Mouse (Mus musculus): ENCODE measurements around the gene Sumf1. TPM values are rescaled to one million over a fixed set of nuclear protein-coding genes. Genes with fewer than 3 reads are reported as not detected.
A peak's percentile ranks its signal among the peaks of the same experiment; 100 is the strongest.

Gene Sumf1
- polyA plus RNA-seq, 1 experiment from 2014 or later: 24.7 TPM

DNA sequence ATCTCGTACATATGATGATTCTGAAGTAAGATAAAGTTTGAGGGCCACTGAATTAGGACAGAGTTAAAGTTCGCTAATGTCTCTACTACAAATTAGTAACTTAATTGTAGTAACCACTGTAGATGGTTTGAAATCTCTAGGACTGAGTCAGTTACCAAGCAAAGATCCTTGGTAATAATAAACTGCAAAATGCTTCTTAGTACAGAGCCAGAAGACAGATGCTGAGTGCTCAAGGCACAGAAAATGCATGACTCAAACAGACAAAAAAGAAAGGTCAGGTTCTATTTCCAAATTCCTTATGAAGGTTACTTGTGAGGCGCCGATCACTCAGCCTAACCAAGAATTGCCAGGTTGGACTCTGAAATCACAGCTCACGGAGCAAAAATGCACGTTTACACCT lies 67.5 kb downstream of the Sumf1 start:
- Histone ChIP-seq H3K4me1 (no peaks in the 10 kb centered on the region), H3K4me2 (replicated peaks) (no peak overlapping the region), H3K9me3 (replicated peaks) (no peaks in the 10 kb centered on the region), H3K9ac (no peak overlapping the region), H3K36me3 (no peaks in the 10 kb centered on the region), H3K27me3 (no peaks in the 10 kb centered on the region), H3K4me3 (replicated peaks) (no peak overlapping the region), H3K27ac (replicated peaks) (no peak overlapping the region)
- 89% methylated on average over 6 of the region's 6 CpGs for WGBS
- ATAC-seq (ENCODE audit: insufficient number of reproducible peaks, low FRiP score, low TSS enrichment, low read depth): no peak

- Histone ChIP-seq H3K9ac (no peak overlapping the region), H3K27me3 (no peaks in the 10 kb centered on the region), H3K4me3 (replicated peaks) (no peak overlapping the region), H3K9me3 (replicated peaks) (no peaks in the 10 kb centered on the region), H3K36me3 (no peaks in the 10 kb centered on the region), H3K27ac (replicated peaks) (no peak overlapping the region), H3K4me2 (replicated peaks) (no peak overlapping the region), H3K4me1 (no peaks in the 10 kb centered on the region)
- no peak for ATAC-seq (ENCODE audit: insufficient number of reproducible peaks, low FRiP score, low TSS enrichment, low read depth)
- 100% methylated on average over 1 of the region's 1 CpGs for WGBS
Observed at GRCm38 (mm10) chr6:108114971-108115370, 70.4 kb downstream of the Sumf1 start.

- Histone ChIP-seq H3K9me3 (replicated peaks) (no peaks in the 10 kb centered on the region), H3K4me2 (replicated peaks) (no peak overlapping the region)
- ATAC-seq (ENCODE audit: insufficient number of reproducible peaks, low FRiP score, low TSS enrichment, low read depth): no peak
Observed at GRCm38 (mm10) chr6:108111693-108112092, 73.7 kb downstream of the Sumf1 start.

GRCm38 (mm10) chr6:108110336-108110735 lies 75.0 kb downstream of the Sumf1 start:
- Histone ChIP-seq H3K4me1 (no peaks in the 10 kb centered on the region), H3K9me3 (replicated peaks) (no peaks in the 10 kb centered on the region), H3K4me2 (replicated peaks) (no peak overlapping the region), H3K27me3 (no peaks in the 10 kb centered on the region), H3K9ac (no peak overlapping the region), H3K27ac (replicated peaks) (no peak overlapping the region), H3K36me3 (no peaks in the 10 kb centered on the region), H3K4me3 (replicated peaks) (no peak overlapping the region)
- ATAC-seq (ENCODE audit: insufficient number of reproducible peaks, low FRiP score, low TSS enrichment, low read depth): no peak
- 74% methylated on average over 4 of the region's 4 CpGs for WGBS

More at GRCm38 (mm10) chr6:108111693-108112092, 73.7 kb downstream of the Sumf1 start:
- Histone ChIP-seq H3K27ac (replicated peaks) (no peak overlapping the region), H3K9ac (no peak overlapping the region), H3K4me1 (no peaks in the 10 kb centered on the region), H3K4me3 (replicated peaks) (no peak overlapping the region), H3K27me3 (no peaks in the 10 kb centered on the region), H3K36me3 (no peaks in the 10 kb centered on the region)

- Histone ChIP-seq H3K9me3 (replicated peaks) (no peaks in the 10 kb centered on the region), H3K27me3 (no peaks in the 10 kb centered on the region), H3K27ac (replicated peaks) (no peak overlapping the region), H3K4me3 (replicated peaks) (no peak overlapping the region), H3K36me3 (no peaks in the 10 kb centered on the region), H3K4me1 (no peaks in the 10 kb centered on the region), H3K4me2 (replicated peaks) (no peak overlapping the region), H3K9ac (no peak overlapping the region)
- ATAC-seq (ENCODE audit: insufficient number of reproducible peaks, low FRiP score, low TSS enrichment, low read depth): no peak
Observed at GRCm38 (mm10) chr6:108107376-108107775, 78.0 kb downstream of the Sumf1 start.

GRCm38 (mm10) chr6:108101936-108102830 lies 83.2 kb downstream of the Sumf1 start:
- Histone ChIP-seq H3K9ac (no peak overlapping the region), H3K9me3 (replicated peaks) (no peaks in the 10 kb centered on the region), H3K36me3 (no peaks in the 10 kb centered on the region), H3K27ac (replicated peaks) (no peak overlapping the region), H3K4me1 (peaks cover 3% of the 10 kb centered on the region; the same call in 1 of the 2 replicates), H3K27me3 (no peaks in the 10 kb centered on the region), H3K4me3 (replicated peaks) (no peak overlapping the region), H3K4me2 (replicated peaks) (no peak overlapping the region)
- ATAC-seq (ENCODE audit: insufficient number of reproducible peaks, low FRiP score, low TSS enrichment, low read depth): no peak
- 75% methylated on average over 10 of the region's 10 CpGs for WGBS

DNA sequence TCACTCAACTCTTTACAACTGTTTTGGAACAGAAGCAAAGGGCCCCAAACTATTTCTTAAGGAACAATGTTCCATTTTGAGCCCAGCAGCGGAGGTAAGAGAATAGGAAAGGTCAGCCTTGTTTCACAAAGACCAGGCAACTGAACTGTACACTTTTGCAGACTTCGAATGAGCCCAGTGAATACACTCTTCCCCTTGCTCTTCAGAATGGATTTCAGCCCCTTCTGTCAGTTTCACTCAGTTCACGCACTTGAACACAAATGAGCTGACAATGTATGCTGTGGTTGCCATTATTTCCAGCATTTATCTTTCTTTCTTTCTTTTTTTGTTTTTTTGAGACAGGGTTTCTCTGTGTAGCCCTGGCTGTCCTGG lies 86.5 kb downstream of the Sumf1 start:
- Histone ChIP-seq H3K9me3 (replicated peaks) (no peaks in the 10 kb centered on the region), H3K4me2 (replicated peaks) (peak overlapping the region; percentile 22; the same call in 1 of the 2 replicates), H3K4me1 (peaks cover 11% of the 10 kb centered on the region; the same call in 1 of the 2 replicates), H3K4me3 (replicated peaks) (no peak overlapping the region), H3K27ac (replicated peaks) (no peak overlapping the region), H3K27me3 (no peaks in the 10 kb centered on the region), H3K9ac (no peak overlapping the region), H3K36me3 (no peaks in the 10 kb centered on the region)
- ATAC-seq (ENCODE audit: insufficient number of reproducible peaks, low FRiP score, low TSS enrichment, low read depth): no peak
- whole genome bisulfite sequencing: 82% methylated on average over 3 of the region's 3 CpGs

- ATAC-seq (ENCODE audit: insufficient number of reproducible peaks, low FRiP score, low TSS enrichment, low read depth): no peak; the same call in 1 of the 2 replicates
- Histone ChIP-seq H3K27ac (replicated peaks) (no peak overlapping the region), H3K4me2 (replicated peaks) (peak overlapping the region; percentile 22; the same call in 1 of the 2 replicates), H3K9me3 (replicated peaks) (no peaks in the 10 kb centered on the region), H3K36me3 (no peaks in the 10 kb centered on the region), H3K4me1 (peaks cover 11% of the 10 kb centered on the region; the same call in 1 of the 2 replicates), H3K9ac (no peak overlapping the region), H3K4me3 (replicated peaks) (no peak overlapping the region), H3K27me3 (no peaks in the 10 kb centered on the region)
- WGBS: 18% methylated on average over 9 of the region's 9 CpGs
Observed at GRCm38 (mm10) chr6:108098171-108098845, 87.1 kb downstream of the Sumf1 start.

- ATAC-seq (ENCODE audit: insufficient number of reproducible peaks, low FRiP score, low TSS enrichment, low read depth): peak; percentile 81
- H3K4me3 ChIP-seq (replicated peaks): no peak overlapping the region
- 29% methylated on average over 5 of the region's 5 CpGs for WGBS
- no peaks in the 10 kb centered on the region for H3K36me3 ChIP-seq
- peaks cover 11% of the 10 kb centered on the region; the same call in 1 of the 2 replicates for H3K4me1 ChIP-seq
- H3K9me3 ChIP-seq (replicated peaks): no peaks in the 10 kb centered on the region
- H3K27ac ChIP-seq (replicated peaks): no peak overlapping the region
- H3K4me2 ChIP-seq (replicated peaks): no peak overlapping the region
- no peaks in the 10 kb centered on the region for H3K27me3 ChIP-seq
- H3K9ac ChIP-seq: no peak overlapping the region
Observed at GRCm38 (mm10) chr6:108095445-108095844, 89.9 kb downstream of the Sumf1 start.

GRCm38 (mm10) chr6:108093449-108093848 lies 91.9 kb downstream of the Sumf1 start:
- 60% methylated on average over 3 of the region's 3 CpGs for WGBS
- Histone ChIP-seq H3K9me3 (replicated peaks) (no peaks in the 10 kb centered on the region), H3K4me2 (replicated peaks) (no peak overlapping the region), H3K4me3 (replicated peaks) (no peak overlapping the region), H3K27me3 (no peaks in the 10 kb centered on the region), H3K36me3 (no peaks in the 10 kb centered on the region), H3K4me1 (peaks cover 8% of the 10 kb centered on the region; the same call in 1 of the 2 replicates), H3K9ac (no peak overlapping the region), H3K27ac (replicated peaks) (no peak overlapping the region)
- no peak for ATAC-seq (ENCODE audit: insufficient number of reproducible peaks, low FRiP score, low TSS enrichment, low read depth)

- ATAC-seq (ENCODE audit: insufficient number of reproducible peaks, low FRiP score, low TSS enrichment, low read depth): no peak
- WGBS: 80% methylated on average over 3 of the region's 3 CpGs
- Histone ChIP-seq H3K27ac (replicated peaks) (no peak overlapping the region), H3K27me3 (no peaks in the 10 kb centered on the region), H3K4me1 (0 out of 2 replicates have a peak, but pooled peaks cover 8% of the 10 kb centered on the region), H3K9me3 (replicated peaks) (no peaks in the 10 kb centered on the region), H3K4me3 (replicated peaks) (no peak overlapping the region), H3K36me3 (no peaks in the 10 kb centered on the region), H3K4me2 (replicated peaks) (no peak overlapping the region), H3K9ac (no peak overlapping the region)
Observed at GRCm38 (mm10) chr6:108092646-108093045, 92.7 kb downstream of the Sumf1 start.
